Mouse (Mus musculus) small intestine, adult 2 months (tissue): ENCODE data around the gene Timm8a2.

ENCODE experiments used
- CTCF ChIP-seq: fragments of 200-500 bp; IDR thresholded peaks from 2 replicates; pipeline ENCODE4 v1.5.1; 2012; ENCODE audit warnings: low read depth, mild to moderate bottlenecking, control low read depth, inconsistent platforms, low read length, moderate library complexity, mixed read lengths; ENCODE audit not compliant: insufficient replicate concordance, insufficient read length; ENCODE audit errors: extremely low read depth
- POLR2A ChIP-seq: fragments of 200-500 bp; IDR thresholded peaks from 2 replicates; pipeline ENCODE4 v1.6.1; 2012; ENCODE audit warnings: low read depth, mild to moderate bottlenecking, control low read depth, inconsistent platforms, low read length, moderate library complexity

DNA sequence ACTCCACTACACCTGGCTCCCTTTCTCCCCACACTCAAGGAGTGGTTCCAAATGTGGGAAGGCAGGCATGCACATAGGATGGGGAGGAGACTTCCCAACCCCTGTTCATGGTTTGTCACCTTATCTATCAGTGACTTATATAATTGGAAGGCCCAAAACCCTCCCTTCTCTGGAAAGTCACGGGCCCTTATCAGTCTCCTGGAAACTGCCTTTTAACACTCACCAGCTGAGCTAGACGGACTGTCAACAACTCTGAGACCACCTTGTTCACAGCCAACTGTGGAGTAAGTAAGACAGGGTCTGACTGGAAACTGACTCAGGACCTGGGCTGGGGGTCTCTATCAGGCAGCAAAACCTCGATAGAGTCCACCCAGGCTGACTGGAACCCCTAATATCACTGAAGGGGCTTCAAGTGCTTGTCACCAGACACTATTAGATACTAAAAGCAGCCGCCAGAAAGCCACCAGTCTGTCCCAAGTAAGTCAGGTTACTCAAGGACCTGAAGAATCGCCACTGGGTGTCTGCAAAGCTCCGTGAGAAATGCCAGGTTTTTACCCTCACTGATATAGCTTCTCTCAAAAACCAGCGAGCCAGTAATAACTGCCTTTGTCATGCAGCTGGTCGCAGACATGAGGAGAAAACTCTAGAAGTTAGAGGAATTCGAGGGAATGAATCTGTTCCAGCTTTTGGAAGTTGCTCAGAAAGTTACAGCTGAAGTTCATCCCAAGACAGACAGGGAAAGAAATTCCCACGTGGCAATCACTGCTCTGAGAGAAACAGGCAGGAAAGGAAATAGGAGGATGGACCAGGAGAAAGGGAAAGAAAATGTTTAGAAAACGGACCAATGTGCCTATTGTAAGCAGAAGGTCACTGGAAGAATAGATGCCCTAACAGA lies 34.6 kb downstream of the Timm8a2 start:
- TF ChIP-seq CTCF = no peak
- TF ChIP-seq POLR2A = no peak
